Mouse (Mus musculus): ENCODE data around the gene Dvl2.
"Not testable (repeated sequence)": the region's sequence is repeated elsewhere in the genome, so short reads cannot be mapped to it uniquely, and the experiment has no call there.

Dvl2 gene

DNA sequence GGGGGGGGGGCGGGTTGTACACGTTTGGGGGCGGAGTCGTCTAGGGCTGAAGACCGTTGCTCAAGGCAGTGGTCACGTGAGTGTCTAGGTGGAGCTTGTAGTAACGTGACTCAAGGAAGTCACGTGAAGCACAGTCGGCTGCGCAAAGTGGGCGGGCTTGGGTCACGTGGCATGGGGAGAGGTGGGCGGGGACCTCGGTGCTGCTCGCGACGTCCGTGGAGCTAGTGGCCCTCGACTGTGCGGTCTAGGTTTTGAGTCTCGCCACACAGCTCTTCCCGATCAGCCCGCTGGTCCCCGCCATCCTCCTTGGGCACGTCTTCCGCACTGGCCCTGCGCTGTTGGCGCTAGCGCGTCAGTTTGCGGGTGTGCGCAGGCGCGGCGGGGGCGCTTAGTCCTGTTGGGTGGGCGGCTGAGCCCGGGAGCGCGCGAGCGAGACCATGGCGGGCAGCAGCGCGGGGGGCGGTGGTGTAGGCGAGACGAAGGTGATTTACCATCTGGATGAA lies at the start of gene Dvl2:
Gene Dvl2 (plus strand): TSS at position 200 of the 503 bp plus-strand sequence.
- peak; percentile 99 for DNase-seq (ENCODE audit: low read depth, low spot score)

DNA sequence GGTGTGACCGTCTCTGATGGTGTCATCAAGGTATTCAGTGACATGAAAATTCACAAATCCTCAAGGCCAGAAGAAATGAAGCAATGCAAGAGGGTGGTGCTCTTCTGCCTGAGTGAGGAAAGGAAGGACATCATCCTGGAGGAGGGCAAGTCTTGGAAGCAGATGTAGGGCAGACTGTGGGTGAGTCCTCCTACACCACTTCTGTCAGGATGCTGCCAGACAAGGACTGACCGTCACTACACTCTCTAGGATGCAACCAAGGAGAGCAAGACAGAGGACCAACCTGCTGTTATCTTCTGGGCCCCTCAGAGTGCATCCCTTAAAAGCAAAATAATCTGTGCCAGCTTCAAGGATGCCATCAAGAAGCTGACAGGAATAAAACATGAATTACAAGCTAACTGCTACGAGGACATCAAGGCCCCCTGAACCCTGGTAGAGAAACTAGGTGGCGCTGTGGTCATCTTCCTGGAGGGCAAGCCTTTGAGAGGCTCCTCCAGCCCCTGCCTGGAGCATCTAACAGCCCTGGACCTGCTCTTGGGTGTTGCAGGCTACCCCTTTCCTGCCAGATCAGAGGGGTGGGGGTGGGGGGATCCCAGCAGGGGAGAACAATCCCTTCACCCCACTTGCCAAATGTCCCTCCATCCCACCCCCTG lies 49.5 kb upstream of the Dvl2 start:
- peak; percentile 48 for DNase-seq (ENCODE audit: low read depth, low spot score)

DNA sequence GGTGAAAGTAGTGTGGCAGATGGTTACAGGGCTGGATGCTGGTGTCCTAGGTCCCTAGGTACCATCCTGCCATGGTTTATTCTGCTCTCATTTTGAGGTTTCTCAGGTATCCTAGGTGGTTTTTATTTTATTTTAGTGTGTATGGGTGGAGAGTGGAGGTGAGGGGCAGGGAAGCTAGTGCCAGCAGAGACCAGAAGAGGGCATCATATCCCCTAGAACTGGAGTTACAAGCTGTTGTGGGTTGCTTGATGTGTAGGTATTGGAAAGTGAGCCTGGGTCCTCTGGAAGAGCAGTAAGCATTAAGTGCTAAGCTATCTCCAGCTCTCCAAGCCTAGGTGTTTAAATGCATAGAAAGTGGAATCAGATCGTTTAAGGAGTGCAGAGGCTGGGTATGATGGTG lies 48.1 kb upstream of the Dvl2 start:
- DNase-seq (ENCODE audit: low read depth, low spot score): no peak

DNA sequence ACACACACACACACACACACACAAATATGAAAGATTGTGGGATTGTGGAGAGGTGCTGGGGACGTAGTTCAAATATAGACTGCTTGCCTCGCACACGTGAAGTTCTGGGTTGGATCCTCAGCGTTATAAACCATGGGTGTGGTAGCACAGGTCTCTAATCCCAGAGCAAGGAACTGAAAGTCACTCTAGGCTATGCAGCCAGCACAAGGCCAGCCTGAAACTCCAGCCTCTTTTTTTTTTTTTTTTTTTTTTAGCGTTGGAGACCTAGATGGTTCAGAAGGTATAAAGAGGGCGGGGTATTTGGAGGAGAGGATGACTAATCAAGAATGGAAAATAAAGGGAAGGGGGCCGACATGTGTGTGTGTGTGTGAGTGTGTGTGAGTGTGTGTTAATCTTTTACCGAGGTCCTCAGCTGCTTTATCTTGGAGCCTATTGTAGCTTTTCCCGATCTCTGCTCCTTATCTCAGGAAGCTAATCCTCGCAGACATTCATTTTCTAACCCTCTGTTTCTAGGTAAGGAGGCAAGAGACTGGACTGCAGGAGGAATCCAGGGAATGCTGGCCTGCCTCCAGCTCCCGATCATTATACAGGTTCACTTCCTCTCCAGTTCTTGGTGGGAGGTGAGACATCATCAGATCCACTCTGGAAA lies 47.0 kb upstream of the Dvl2 start:
- DNase-seq (ENCODE audit: low read depth, low spot score): no peak

DNA sequence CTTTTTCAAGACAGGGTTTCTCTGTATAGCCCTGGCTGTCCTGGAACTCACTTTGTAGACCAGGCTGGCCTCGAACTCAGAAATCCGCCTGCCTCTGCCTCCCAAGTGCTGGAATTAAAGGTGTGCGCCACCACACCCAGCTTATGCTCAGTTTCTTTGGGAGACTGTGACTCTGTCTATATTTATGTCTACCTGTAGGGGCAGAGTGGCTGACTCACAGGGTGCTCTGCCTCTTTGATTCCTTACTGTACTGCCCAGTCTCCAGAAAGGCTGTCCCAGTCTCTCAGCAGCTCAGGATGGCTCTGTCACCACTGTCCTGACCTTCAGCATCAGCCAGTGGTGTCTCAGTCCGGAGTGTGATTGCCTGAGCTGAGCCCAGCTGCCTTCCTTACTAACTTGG lies 44.8 kb upstream of the Dvl2 start:
- DNase-seq (ENCODE audit: low read depth, low spot score): not testable (repeated sequence)

DNA sequence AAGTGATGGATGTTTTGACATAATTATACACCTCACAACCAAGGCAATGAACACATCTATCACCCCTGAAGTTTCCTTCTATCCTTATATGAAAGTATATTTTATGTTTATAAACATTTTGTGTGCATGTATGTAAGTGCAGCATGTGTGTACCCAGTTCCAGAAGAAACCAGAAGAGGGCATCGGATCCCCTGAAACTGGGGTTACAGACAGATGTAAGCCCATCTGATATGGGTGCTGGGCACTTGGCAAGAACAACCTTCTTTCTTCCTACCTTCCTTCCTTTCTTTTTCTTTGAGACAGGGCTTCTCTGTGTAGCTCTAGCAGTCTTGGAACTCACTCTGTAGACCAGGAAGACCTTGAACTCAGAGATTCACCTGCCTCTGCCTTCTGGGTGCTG lies 44.2 kb upstream of the Dvl2 start:
- DNase-seq (ENCODE audit: low read depth, low spot score): no peak

DNA sequence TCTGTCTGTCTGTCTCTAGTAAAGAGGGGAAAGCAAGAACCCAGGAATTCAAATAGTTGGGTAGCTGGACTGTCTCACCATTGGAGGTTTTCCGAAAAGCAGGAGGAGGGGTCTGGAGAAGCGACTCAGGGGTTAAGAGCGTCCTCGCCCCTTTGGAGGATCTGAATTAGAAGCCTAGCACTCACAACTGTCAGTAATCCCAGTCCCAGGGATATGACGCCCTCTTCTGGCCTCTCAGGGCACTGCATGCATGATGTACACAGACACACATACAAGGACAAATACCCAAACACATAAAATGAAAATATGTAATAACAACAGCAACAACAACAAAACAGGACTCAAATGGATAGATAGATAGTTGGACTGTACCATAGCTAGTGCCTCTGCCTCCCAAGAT lies 39.8 kb upstream of the Dvl2 start:
- DNase-seq (ENCODE audit: low read depth, low spot score): no peak

DNA sequence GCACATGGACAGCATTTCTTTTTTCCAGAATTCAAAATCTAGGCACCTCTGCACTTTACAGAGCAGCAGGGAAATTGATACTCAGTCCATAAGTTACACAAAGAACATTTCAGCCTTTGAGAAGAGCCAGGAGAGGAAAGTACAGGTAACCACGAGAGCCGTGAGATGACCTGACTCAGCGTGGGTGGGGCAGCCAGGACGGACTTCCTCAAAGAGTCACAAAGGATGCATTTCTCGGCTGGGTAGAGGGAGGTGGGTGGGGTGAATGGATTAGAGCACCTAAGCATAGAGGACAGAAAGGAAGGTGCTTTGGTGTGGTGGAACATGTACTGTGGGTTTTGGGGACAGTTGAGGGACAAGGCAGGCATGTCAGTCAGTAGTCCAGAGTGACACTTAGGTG lies 38.6 kb upstream of the Dvl2 start:
- DNase-seq (ENCODE audit: low read depth, low spot score): no peak

DNA sequence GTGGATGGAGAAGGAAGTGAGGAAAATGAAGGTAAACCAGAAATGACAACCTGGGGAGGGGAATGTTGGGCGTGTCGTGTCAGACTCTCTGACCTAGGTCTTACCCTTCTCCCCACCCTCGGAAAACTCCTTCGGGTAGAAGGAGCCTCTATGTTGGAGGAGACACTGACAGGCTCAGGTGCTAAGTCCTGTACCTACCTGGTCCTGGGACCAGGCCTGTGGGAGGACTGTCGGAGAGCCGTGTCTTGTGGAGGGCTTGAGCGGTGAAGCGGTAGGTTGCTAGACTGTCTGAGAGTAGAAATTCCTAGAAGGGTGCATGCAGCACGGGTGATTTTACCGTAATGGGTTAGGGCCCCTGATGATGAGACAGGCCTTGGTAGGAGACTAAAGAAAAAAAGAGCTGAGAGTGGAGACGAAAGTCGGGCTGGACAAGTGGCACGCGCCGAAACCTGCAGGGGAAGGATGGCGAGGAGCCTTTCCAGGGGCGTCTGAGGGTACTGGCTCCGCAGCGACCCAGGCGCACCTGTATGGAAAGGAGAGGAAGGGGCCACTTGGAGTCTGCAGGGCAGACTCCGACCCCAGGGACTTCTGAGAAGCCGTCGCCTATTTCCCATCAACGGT lies 35.6 kb upstream of the Dvl2 start, which contains the start of gene Cldn7:
Gene Cldn7 (plus strand): TSS at position 130 of the 621 bp plus-strand sequence.
- no peak for DNase-seq (ENCODE audit: low read depth, low spot score)

DNA sequence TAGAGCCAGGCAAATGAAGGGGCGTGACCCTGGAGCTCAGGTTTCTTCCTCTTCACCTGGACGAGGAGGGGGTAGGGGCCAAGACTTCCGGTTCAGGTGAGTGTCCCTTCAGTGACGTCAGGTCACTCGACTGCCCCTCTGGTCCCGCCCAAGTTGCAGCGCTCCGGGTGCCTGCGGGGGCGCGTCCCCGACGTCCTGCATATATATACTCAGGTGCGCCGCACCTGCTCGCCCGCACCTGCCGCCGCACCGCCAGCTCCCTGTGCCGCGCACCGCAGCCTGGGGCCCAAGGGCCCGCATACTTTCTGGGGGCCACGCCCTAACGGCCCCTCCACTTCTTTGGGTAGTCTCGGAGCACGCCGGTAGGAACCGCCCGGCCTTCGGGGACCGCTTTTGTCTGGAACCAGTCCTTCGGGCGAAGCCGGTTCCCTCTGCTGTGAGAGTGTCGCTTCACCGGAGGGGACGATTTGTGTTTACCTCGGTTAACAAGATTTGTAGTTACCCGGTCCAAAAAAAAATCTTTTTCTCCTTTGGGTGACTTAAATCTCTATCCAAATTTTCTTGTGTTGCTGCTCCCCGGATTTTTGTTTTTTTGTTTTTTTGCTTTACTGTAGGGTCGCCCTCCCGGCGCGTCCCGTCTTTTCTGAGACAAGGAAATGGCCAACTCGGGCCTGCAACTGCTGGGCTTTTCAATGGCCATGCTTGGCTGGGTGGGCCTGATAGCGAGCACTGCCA lies 35.0 kb upstream of the Dvl2 start:
- no peak for DNase-seq (ENCODE audit: low read depth, low spot score)

DNA sequence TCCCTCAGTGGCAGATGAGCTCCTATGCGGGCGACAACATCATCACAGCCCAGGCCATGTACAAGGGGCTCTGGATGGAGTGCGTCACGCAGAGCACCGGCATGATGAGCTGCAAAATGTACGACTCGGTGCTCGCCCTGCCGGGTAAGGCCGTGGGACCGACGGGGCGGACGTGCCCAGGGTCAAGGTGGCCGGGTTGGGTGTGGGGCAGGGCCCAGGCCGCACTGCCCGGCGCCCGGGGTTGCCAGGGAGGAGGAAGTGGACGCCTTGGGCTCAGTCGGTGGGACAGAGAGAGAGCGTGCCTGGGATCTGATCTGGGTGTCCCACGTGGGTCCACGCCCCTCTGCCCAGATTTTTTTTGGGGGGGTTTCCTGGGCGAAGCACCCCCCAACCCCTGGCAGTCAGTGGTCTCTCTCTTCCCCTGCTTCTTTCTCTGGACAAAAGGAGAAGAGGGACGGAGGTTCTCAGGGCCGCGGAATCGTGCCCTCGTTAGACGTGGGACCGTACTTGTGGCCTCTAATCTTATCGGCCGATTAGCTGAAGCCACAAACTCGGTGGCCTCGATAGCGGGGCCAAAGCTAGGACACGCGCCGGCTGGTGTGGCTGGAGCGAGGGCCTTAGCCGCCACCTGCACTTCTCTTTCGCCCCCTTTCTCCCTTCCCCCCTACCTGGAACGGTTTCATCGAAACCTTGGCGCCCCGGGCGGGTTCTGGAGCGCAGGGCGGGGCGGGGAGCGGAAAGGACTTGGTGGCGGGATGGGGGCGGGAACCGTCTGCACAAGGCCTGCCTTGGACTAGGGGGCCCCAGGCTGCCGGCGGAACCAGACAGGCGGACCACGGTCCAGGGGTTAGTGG lies 34.2 kb upstream of the Dvl2 start:
- DNase-seq (ENCODE audit: low read depth, low spot score): no peak

DNA sequence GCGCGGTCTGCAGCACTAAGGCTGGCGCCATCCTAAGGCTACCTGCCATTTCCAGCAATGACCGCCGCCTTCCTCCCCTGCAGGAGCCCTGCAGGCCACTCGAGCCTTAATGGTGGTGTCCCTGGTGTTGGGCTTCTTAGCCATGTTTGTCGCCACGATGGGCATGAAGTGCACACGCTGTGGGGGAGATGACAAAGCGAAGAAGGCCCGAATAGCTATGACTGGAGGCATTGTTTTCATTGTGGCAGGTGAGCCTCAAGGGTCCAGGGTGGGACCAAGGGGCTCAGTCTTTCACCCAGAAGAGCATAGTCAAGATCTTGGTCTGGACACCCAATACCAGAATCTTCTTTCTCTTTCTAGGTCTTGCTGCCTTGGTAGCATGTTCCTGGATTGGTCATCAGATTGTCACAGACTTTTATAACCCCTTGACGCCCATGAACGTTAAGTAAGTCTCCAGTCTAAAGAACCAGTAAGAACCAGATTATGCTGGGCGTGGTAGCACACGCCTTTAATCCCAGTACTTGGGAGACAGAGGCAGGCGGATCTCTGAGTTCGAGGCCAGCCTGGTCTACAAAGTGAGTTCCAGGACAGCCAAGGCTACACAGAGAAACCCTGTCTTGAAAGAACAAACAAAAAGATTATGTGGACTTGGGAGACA lies 33.4 kb upstream of the Dvl2 start:
- no peak for DNase-seq (ENCODE audit: low read depth, low spot score)

DNA sequence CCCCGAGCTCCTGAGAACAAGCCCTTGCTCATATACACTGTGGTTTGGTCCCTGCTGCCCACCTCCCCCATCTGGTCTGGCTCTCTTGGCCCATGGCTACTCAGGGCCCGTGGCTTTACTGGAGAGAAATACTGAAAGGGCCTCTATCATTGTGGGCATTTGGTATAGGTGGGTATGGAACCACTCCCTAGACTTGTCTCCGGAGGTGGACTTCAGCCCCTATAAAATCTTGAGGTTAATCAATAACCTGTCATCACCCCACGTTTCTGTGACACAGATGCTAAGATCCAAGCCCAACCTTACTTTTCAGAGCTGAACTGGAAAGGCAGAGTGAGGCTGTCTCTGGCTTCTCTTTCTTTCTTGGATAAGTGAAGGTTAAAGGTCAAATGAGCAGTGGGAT lies 31.6 kb upstream of the Dvl2 start:
- no peak for DNase-seq (ENCODE audit: low read depth, low spot score)

DNA sequence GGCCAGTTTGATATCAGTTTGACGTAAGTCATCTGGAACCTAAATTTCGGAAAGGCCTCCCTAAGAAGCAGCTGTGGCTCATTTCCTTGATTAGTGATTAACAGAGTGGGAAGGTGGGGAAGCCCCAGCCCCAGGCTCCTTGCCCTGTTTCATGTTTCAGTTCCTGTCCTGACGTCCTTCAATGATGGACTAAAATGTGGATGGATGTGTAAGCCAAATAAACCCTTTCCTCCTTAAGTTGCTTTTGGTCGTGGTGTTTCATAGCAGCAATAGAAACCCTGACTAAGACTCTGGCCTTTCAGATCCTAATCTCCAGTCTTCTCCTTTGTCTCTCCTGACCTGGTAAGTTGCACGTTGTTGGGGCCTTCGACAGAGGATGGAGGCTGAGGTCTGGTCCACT lies 30.2 kb upstream of the Dvl2 start:
- no peak for DNase-seq (ENCODE audit: low read depth, low spot score)

DNA sequence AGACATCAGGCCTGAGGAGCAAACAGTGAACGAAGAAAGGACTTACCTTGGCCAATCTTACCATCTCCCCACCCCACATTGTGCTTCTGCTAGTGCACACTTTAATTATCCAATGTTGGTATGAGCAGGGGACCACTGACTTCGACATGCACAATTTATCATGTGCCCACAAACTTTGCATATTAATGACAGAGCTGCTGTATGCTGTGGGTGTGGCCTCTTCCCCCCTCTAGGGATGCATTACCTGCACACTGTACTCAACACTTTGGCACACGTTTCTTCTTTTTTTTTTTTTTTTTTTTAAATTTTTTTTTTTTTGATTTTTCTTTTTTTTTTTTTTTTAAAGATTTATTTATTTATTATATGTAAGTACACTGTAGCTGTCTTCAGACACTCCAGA lies 29.6 kb upstream of the Dvl2 start:
- DNase-seq (ENCODE audit: low read depth, low spot score): no peak

DNA sequence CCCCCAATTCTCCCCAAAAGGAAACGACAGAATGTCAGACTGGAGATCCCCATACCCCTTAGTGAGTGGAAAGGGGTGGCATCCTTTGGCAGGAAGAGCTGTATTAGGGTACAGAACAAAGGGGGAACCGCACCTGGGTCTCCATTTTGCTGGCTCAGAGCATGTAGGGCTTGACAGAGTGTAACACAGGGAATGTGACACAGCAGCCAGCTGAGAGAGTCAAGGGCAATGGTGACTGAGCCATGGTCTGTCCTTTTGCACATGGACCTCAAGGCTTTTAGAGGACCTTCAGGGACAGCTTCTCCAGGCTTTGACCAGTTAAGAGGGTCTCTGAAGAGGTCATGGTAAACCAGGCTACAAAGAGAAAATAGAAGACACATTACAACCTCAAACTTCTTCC lies 25.5 kb upstream of the Dvl2 start:
- DNase-seq (ENCODE audit: low read depth, low spot score): no peak

DNA sequence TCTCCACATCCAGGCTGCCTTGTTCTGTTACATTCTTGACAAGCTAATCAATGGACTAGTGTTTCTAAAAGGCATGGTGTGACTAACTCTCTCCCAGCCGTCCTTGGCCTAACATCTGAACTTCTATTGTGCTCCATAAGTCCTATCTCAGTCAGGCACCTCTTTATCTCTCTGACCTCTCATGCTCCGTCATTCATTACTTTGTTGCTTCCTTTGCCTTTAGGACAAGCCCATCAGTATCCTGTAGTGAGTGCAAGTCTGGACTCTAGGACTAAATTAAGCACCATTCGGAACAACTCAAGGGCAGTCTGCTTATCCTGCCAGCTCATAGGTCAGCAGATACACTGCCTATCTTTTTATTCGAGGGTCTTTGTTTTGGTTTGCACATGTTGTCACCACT lies 24.1 kb upstream of the Dvl2 start:
- DNase-seq (ENCODE audit: low read depth, low spot score): no peak

DNA sequence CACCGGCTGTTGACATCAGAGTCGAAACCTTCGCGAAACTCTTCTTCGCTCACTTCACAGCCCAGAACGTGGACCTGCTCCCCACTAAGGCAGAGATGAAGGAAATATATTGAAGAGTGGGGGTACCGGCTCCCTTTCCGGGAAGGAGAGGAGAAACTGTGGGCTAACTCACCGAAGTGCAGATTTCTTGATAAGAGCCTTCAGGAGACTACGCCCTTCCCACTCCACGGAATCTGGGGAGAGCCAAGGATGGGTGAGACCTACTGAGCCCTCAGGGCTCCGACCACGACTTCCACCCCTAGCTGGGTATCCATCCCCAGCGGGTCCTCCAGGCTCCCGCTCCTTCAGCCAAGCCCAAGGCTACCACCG lies 20.6 kb upstream of the Dvl2 start:
- DNase-seq (ENCODE audit: low read depth, low spot score): no peak

DNA sequence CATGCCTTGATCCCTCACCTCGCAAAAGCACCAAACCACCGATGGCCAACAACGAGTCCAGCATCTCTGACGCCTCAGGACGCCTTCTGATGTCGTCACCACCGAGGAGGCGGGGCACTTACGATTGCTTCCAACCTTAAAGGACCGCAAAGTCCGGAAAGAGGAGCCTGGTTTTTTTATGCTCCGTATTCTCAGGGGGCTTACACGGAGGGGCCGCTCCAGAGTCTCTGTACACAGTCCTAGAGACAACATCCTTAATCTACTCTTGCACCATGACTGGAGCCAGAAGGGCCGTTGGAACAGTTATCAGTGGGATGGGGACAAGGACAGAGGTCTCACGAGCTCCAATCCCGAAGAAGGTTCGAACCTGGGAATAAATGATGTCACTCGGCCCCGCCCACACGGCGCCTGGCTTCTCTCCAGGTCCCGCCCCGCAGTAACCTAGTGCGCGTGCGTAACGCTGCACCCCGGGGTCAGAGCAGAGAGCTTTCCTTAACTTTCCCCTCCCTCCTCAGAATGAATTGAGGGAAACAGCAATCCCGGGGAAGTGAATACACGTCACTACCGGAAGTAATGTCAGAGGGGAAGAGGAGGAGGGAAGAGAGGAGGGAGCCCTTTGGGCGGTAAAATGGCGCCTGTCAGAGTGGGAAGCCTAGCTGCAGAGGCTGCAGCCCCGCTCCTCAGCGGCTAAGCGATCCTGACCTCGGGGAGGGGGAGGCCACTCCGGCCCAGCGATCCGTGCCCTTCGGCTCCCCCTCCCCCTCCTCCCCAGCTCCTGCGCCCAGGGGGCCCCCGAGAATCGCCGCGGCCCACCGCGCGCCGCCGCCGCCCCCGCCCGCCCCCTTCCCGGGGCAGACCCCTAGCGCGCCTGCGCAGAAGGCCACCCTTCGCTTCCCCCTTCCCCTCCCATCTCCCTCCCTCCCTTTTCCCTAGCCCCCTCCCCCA lies 19.9 kb upstream of the Dvl2 start:
- DNase-seq (ENCODE audit: low read depth, low spot score): peak; percentile 99

All from brain, adult 2 months (tissue).